Mouse (Mus musculus): ENCODE results near the gene Tdpoz2. TPM values are rescaled to one million over a fixed set of nuclear protein-coding genes. Genes with fewer than 3 reads are reported as not detected.

The Tdpoz2 gene
- not detected for polyA plus RNA-seq (2017; shearing (Covaris generic))

DNA sequence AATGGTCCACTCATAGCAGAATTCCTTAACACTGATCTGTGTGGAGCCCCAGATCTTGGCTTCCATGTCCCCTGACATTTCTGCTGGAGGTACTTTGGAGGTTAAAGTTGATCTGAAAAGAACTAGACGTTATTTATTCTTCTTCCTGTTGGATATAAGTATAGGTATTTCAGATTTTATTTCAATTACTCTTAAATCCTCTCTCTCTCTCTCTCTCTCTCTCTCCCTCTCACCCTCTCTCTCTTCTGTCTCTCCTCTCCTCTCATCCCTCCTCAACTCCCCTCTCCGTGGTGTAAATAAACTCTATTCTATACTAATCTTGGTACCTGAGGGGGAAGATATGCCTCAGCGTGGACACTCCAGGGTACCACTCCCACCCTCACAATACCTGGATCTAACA, at the start of gene Tdpoz2:
TSS of gene Tdpoz2 (minus strand) at position 101 of the 400 bp plus-strand sequence.

DNA sequence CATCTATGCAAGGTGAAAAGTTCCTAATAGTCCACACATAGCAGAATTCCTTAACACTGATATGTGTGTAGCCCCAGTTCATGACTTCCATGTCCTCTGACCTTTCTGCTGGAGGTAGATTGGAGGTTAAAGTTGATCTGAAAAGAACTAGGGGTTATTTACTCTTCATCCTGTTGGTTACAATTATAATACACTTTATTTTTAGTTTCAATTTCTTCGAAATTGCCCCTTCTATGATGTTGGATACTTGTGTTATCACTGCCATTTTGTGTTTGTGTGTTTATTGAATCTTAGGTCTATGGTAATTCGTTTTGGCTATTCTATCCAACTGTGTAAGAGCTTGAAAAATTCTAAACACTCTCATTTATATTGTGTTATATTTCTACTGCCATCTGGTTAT, 40.5 kb upstream of the Tdpoz2 start, which contains the start of gene Gm37596:
TSS of gene Gm37596 (minus strand) at position 101 of the 400 bp plus-strand sequence.

DNA sequence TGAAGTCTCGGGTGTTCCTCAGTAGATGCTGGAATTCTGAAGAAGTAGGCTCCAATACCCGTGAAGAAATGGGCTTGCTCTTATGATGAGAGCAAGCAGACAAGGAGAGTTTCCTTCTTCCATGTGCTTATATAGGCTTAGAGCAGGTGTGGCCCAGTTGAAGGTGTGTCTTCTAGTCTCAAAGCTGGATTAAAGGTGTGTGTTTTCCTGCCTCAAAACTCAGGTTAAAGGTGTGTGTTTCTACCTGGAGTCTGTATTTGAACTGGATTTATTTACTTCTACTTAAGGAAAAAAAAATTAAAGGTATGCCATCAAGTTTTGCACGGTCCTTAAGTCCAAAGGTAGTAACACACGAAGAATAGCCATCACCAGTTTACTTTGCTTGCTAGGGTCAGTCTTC, 23.7 kb upstream of the Tdpoz2 start, which contains the start of gene Tdpoz1:
TSS of gene Tdpoz1 (minus strand) at position 101 of the 400 bp plus-strand sequence.

Other genes with a start within 250 kb of the Tdpoz2 start
- 0.02 TPM for gene Tchh, start 210.4 kb downstream of the Tdpoz2 start, polyA plus RNA-seq (2017; shearing (Covaris generic))
- not detected for gene Tchhl1, start 183.9 kb downstream of the Tdpoz2 start, polyA plus RNA-seq (2017; shearing (Covaris generic))
- 396 TPM for gene S100a11, start 132.2 kb downstream of the Tdpoz2 start, polyA plus RNA-seq (2017; shearing (Covaris generic))
- gene S100a10, start 97.6 kb downstream of the Tdpoz2 start, polyA plus RNA-seq (2017; shearing (Covaris generic)): 882 TPM
- gene Tdpoz1, start 23.6 kb upstream of the Tdpoz2 start, polyA plus RNA-seq (2017; shearing (Covaris generic)): not detected
- not detected for gene Gm37596, start 40.4 kb upstream of the Tdpoz2 start, polyA plus RNA-seq (2017; shearing (Covaris generic))
- not detected for gene Gm5773, start 120.3 kb upstream of the Tdpoz2 start, polyA plus RNA-seq (2017; shearing (Covaris generic))
- 0.23 TPM for gene Tdpoz4, start 143.7 kb upstream of the Tdpoz2 start, polyA plus RNA-seq (2017; shearing (Covaris generic))
- not detected for gene Tdpoz3, start 173.3 kb upstream of the Tdpoz2 start, polyA plus RNA-seq (2017; shearing (Covaris generic))

All from CD4-positive, CD25-positive, alpha-beta regulatory T cell (primary cell).